Mouse (Mus musculus) spleen, postnatal 14 days (tissue): ENCODE results near the gene Unc45a.
"Not testable (repeated sequence)": the region's sequence is repeated elsewhere in the genome, so short reads cannot be mapped to it uniquely, and the experiment has no call there.

Experiments used
- DNase-seq, 2 experiments: peaks; one replicate each; pipeline ENCODE4 v3.0.0; 2021 to 2022; ENCODE audit warnings: low spot score in 2 of 2

Unc45a gene

DNA sequence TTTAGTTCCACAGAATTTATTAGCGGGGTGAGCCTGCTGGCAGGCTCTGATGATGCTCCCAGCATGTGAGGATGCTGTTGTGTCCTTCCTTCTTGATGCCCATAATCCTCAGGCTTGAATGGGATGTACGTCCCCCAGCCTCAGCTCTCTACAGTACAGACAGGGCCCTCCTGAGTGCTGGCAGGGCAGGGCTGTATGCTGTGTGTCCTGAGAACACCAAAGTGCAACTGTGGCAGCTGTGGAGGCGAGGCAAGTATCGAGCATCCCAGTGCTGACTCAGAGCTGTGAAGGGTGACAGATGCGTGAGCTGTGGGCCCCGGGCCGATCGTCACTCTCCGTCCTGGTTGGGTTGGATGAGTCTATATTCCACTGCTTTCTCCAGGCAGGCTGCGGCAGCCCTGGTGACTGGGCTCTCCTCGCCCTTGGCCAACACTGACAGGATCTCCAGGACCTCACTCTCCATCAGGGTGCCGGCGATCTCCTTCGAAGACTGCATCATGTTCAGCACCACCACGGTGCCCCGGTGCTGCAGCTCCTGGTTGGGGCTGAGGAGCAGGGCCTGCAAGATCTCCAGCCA lies 15.4 kb downstream of the Unc45a start:
- DNase-seq, result no peak

DNA sequence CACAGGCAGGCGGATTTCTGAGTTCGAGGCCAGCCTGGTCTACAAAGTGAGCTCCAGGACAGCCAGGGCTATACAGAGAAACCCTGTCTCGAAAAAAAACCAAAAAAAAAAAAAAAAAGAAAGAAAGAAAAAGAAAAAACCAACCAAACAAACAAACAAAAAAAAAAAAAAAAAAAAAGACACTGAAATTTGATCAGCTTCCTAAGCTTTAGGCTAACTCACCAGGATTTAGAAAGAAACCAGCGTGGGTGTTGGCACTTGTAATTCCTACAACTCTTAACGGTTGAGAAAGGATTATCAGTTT lies 16.0 kb downstream of the Unc45a start:
- DNase-seq, result not testable (repeated sequence)

DNA sequence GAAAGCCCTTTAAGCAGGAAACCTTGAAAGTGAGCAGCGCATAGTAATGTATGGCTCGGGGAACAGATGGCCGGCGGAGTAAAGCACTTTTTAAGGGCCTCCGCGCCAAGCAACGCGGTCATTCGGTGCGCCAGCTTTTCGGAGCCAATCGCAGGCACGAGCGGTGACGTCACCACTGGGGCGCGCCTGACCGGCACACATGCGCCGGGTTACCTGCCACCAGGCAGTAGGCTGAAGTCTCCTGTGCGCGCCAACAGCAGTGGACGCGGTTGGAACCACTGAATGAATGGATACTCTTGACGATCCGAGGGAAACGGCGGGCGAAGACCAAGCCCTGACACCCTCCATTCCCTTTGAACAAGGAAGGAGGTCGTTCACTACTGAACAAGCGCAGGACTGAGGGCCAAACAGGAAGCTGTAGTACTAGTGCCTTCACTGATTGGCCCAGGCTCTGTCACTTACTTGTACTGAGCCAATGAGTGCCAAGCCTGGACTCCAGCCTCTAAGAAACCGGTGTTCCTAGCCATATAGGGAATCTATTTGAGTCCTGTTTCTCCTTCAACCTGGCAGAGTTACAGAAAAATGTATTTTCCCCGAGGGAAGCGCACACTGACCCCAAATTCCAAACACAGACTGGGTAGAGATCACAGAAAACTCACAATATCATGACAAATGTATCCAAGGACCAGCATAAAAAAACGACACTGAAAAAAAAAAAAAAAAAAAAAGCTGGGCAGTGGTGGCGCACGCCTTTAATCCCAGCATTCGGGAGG lies 16.6 kb downstream of the Unc45a start, which contains the start of gene Rccd1:
Gene Rccd1, minus strand, starts transcription at position 412 of the 773 bp plus-strand sequence.
- DNase-seq, result peak; percentile 87 to 92

DNA sequence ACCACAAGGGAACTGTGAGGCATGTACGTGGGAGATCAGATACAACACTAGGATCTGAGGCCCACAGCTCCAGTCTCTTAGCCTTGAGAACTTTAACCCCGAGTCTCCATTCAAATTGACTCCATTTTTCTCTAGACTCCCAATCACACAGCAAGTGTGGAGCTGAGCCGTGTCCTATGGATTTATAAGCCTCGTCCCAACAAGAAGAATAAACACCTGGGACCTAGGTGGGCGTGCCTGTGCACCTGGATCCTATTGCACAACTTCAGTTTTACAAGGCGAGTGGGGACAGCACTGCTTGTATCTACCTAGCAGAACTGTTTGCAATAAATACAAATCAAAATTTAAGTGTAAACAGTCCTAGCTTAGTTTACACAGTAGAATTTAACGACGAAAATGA lies 17.5 kb downstream of the Unc45a start:
- DNase-seq, result no peak

DNA sequence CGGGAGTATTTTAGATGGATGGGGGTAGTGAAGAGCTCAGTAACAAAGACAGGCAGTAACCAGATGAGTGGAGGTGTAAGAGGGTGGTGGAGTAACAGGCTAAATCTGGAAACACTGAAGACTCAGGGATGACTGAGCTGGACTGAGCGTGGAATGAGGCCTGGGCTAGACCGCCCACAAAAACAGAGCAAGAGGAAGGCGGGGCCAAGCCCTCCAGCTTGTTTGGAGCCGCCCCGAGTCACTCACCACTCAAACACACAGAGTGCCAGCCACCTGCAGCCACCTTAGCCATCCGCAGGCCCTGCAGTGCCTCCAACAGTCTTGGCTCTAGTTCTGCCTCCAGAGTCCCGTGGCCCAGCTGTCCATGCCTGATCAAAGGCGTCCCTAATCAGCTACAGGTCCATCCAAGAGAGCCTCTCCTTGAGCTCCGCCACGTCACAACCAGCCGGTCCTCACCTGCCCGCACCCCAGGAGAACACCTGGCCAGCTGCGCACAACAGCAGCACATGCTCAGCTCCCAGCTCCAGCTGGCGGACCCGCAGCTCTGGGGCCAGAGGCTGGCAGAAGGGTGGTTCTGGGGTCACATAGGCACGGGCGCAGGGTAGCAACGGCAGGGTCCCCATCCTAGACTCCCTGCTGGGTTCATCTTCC lies 20.8 kb downstream of the Unc45a start:
- no peak for DNase-seq

DNA sequence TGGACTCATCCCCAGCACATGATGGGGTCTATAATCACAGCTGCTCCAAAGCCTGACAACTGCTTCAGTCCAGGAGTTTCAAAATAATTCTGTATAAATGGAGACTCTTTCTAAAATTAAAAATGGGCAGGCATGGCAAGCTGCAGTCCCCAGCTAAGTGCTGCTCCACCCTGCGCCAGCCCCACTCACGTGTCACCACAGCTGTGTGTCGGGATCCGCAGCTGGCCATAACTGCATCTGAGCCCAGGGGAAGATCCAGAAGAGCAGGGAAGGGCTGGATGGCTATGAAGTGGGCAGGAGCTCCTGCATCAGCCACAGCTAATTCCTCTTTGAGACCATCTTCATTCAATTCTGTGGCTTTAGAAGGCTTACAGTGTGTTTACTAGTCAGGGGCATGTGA lies 22.1 kb downstream of the Unc45a start:
- no peak for DNase-seq

DNA sequence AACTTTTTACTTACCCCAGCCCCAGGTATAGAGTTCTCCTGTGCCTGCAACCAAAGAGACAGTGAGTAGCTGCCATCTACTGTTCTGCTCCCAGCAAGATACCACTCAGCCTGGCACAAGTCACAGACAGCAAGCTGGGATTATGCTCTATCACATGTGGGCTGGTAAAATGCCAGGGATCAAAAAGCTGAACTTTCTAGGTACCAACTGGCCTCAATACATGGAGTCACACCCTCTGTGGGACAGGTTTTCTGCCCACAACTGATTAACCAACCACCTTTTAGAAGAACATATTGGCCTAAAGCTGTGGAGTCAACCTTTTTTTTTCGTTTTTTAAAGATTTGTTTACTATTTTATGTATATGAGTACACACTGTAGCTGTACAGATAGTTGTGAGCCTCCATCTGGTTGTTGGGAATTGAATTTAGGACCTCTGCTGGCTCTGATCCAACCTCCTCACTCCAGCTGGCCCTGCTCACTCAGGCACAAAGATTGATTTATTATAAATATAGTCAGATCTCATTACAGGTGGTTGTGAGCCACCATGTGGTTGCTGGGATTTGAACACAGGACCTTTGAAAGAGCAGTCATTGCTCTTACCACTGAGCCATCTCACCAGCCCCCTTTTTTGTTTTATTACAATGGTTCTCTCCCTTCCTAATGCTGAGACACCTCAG lies 23.2 kb downstream of the Unc45a start:
- no peak for DNase-seq

DNA sequence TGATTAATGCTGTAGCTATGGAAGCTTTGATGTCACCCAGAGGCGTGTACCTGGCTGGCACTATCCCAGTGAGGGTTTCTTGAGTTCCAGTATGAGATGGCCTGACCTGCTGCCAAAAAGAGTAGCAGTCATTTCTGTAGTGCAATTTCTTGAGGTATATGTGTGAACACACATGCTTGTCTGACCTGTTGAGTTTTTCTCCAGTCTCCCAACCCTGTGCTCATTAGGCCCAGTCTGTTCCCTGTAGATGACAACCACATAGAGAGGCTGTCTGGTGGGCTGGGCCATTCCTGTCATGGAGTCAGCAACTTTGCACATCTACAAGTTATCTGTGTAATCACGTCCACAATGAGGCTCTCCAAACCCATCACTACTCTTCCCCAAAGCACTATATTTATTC lies 25.1 kb downstream of the Unc45a start:
- no peak for DNase-seq

DNA sequence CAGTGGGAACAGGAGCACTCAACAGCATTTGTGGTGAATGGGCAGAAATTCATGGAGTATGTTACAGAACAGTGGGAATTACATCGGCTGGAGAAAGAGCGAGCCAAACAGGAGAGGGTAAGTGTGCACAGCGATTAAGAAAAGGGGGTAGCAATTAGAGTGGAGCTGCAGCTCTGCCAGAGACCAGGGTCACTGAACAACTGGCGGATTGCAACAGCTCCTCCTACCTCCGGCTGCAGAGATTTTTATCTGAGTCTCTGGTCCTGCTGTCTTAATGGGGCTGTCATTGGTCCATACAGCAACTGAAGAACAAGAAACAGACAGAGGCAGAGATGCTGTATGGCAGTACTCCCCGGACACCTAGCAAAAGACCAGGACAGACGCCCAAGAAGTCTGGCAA lies 30.0 kb downstream of the Unc45a start:
- no peak for DNase-seq

DNA sequence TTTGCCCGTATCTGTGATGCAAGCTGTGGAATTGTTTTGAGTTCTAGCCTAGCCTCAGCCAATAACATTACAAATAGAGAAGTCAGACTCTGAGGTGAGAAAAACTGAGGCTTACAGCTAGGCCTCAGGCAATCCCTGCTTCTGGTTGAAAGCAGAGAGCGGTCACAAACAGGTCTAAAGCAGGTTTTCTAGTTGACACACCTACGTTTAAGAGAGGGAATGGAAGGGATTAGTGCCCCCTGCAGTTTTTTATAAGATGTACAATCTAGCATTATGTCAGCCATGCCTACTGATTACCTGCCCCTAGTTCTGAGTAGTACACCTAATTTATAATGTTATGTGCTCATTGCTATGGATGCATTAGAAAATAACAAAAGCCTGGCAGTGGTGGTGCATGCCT lies 33.0 kb downstream of the Unc45a start:
- DNase-seq, result no peak

DNA sequence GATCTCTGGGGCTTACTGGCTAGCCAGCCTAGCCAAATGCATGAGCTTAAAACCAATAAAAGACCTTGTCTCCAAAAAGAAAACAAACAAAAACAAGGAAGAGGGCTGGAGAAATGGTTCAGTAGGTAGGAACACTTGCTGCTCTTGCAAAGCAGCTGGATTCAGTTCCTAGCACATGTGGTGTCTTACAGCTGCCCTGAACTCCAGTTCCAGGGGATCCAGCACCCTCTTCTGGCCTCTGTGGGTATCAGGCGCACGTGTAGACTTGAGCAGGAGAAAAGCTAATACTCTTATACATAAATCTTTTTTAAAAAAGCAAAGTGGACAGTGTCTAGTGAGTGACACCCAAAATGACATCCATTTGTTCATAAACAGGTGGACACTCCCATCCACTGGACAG lies 39.3 kb downstream of the Unc45a start:
- DNase-seq, result no peak

DNA sequence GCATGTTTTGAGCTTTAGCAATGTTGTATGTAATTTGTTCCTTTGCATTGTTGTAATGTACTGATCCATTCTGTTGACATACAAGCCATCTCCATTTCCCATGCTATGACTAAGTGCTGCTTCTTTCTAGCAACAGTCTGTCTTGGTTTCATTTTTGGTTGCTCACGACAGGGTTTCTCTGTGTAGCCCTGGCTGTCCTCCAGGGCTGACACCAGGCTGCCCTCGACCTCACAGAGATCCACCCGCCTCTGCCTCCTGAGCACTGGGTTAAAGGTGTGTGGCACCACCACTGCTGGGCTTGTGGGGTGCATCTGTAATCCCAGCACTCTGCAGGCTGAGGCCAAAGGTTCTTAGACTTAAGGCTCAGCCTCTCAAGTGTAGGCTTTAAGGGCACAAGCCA lies 41.2 kb downstream of the Unc45a start:
- DNase-seq, result no peak

DNA sequence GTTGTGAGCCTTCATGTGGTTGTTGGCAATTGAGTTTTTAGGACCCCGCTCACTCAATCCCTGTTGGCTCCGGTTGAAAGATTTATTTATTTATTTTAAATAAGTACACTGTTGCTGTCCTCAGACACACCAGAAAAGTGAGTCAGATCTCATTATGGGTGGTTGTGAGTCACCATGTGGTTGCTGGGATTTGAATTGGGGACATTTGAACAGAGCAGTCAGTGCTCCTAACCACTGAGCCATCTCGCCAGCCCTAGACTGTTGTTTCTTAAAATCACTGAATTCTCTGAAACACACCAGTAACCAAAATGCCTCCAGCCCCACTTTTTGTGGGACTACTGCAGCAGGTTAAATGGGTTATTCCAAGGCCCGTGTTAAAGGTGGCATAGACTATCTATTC lies 42.1 kb downstream of the Unc45a start:
- no peak for DNase-seq

DNA sequence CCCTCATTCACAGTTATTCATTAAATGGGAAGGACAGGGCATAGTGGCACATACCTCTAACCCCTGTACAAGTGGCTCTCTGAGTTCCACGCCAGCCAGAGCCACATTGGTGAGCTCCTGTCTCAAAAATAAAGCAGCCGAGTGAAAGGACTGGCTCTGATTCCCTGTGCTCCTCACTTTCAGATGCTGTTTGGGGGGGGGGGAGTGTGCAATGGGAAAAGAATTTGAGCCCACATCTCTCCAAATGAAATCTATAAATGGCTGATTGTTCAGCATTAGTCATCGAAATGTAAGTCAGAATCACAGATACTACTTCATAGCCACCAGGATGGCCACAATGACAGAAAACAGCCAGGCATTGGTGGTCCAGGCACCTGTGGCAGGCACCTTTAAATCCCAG lies 43.8 kb downstream of the Unc45a start:
- DNase-seq, result no peak

DNA sequence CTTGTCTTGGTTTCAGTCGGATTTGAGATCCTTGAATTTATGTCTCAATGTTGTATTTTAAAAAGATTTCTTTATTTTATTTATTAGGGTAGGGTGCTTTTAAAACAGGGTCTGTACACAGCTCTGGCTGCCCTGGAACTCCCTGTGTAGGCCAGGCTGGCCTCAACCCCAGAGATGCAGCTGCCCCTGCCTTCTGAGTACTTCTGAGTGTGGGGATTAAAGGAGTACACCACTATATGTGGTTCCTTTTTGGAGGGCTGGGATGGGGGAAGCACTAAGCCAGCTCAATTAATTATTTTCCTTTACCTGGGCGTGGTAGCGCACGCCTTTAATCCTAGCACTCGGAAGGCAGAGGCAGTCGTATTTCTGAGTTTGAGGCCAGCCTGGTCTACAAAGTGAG lies 44.3 kb downstream of the Unc45a start:
- DNase-seq, result no peak

DNA sequence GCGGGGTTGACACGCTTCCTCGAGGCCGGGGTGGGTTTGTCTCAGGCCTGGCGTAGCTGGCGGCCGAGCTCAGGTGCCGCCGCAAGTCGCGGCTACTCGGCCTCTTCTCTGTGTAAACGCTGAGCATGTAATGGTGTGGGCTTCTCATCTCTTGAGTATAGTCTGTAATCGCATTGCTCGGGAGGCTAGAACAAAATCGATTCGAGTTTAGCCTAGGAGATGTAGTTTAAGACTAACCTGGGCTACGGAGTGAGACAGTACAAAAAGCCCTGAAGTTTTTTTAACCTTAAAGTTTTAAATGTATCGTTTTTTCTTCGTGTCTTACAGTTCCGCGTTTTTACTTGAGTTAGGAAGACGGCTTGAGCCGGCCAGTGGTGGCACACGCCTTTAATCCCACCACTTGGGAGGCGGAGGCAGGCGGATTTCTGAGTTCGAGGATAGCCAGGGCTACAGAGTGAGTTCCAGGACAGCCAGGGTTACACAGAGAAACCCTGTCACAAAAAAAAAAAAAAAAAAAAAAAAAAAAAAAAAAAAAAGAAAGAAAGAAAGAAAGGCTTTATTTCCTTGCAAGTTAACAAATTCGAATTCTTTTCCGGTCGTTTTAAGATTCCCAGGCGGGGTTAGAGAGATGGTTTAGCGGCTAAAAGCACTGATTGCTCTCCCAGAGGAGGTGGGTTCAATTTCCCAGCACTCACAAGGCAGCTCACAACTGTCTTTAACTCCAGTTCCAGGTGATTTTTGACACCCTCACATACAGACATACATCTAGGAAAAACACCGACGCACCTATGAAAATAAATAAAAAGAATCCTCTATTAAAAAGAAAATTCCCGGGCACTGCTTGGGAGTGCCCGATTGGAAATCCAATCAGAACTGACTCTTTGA lies 45.8 kb downstream of the Unc45a start:
- DNase-seq, result no peak

DNA sequence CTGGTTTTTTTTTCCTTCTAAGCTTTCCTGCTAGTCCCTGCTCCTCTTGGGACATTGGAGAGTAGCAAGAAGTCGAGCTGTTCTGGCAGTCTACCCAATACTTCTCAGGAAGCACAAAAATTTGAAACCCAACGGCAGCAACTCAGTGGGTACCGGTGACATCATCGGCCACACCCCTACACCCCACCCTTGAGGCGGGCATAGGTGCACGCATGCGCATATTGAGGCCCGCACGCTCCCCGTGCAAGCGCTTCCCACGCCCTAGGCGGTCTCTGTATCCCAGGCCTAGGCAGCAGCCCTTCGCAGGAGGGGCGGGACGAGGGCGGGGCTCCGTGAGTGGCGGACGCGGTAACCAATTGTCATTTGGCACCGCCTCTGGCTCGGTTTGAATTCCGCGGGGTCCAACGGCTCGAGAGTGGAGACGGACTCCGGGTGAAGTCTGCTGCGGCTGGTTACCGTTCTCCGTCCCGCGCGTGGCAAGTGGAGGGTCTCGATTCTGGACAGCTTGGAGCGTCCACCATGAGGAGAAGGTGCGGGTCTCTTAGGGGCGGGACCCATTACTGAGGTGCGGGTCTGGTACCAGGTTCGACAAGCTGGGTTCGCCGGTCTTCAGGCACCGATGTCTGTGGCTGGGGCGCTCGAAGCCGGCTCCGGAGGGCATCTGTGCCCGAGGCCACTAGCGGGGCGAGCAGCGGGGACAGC lies 46.6 kb downstream of the Unc45a start, which contains the start of gene Prc1:
Gene Prc1, plus strand, starts transcription at position 389 of the 702 bp plus-strand sequence.
- DNase-seq, result peak; percentile 98 to 99

DNA sequence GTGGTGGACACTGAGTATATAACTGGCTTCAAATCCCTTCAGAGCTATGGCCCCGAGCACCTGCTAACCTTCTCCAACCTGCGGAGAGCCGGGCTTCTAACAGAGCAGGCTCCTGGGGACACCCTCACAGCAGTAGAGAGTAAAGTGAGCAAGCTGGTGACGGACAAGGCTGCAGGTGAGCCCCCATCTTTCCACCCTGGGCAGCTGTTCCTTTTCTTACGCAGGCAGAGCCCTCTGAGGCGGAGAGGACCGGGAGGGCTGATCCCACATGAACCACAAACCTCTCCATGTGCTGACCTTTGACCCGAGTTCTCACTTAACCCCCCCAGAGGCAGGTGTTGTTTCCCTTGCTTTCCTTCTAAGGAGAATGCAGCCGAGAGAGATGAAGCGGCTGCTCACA lies 53.1 kb downstream of the Unc45a start:
- DNase-seq, result no peak

DNA sequence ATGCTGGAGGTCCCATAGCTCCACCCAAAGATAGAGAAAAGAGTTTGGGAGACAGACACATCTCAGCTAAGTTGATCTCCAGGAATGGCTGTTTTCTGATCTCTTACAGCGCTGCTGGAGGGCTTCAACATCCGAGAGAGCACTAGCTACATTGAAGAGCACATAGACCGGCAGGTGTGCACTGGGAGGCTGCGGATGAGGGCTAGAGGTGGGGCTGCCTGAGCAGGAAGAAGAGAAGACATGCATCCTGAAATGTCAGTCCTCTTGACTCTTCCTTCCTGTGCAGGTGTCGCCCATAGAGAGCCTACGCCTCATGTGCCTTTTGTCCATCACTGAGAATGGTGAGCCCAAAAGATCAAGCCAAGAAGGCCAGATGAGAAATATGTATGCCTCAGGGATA lies 55.1 kb downstream of the Unc45a start:
- no peak for DNase-seq

DNA sequence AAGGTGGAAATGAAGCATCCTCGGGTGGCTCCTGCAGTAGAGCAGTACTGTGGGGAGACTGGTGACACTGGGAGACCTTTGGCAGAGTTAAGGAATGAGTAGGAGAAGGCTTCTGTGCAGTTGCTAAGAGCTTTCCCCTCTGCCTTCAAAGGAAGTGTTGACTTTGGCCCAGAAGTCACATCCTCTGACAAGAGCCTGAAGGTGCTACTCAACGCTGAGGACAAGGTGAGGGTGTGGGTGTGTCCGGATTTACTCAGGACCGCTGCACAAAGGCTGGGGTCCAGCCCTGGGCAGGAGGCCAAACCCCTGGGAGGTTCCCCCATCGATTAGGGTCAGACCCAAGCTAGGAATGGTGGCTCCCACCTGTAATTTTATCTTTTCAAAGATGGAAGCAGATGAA lies 56.4 kb downstream of the Unc45a start:
- DNase-seq, result no peak
